Mouse (Mus musculus) liver, adult 2 months (tissue): ENCODE results near the gene Gm10160.

ENCODE experiments used
- CTCF ChIP-seq: fragments of 200-500 bp; IDR thresholded peaks from 2 replicates; pipeline ENCODE4 v1.5.1; 2011; ENCODE audit warnings: low read depth, low read length, control low read depth
- POLR2A ChIP-seq: fragments of 200-500 bp; IDR thresholded peaks from 2 replicates; pipeline ENCODE4 v1.6.1; 2011; ENCODE audit warnings: low read length, control low read depth; ENCODE audit not compliant: insufficient read depth; ENCODE audit errors: extremely low read depth

GRCm38 (mm10) chr7:81880286-81880685, 24.7 kb upstream of the Gm10160 start:
- no peak for TF ChIP-seq CTCF
- TF ChIP-seq POLR2A: no peak
